22 mouse cellular contexts compared by ENCODE assay signal in the genomic region with DNA sequence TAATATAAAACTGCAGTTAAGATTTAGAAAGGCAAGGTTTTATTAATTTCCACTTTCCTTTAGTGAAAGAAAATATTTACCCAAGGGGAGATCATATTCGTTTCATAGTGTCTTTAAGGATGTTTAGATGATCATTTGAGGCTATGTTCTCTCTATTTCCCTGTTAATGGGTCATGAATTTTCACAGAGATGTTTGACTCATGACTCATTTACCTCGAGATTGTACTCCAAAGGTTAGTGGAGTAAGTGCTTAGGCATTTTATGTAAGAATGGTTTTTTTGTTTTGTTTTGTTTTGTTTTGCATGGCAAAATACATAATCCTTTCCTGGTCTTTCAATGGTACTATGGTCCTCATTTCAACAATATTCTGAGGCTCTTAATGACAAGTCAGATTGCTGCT.
A peak's percentile ranks its signal among the peaks of the same experiment; 100 is the strongest.
DNase-seq lines count a peak whose midpoint lies in the region; ATAC-seq and TF ChIP-seq lines count a peak whose summit lies in the region.
"Had no signal": no experiment of that assay in that cellular context is flagged by ENCODE, and none has a peak within 500 bp of the region (broad histone marks: within the 10 kb centered on the region; RNA-seq: fewer than 3 reads in every experiment).

No protein-coding gene starts in this region.

- H3K27ac ChIP-seq in kidney, adult 2 months (ENCODE audit: insufficient read depth, low read depth, low read length), result no peak overlapping the region
- H3K27ac ChIP-seq in left cerebral cortex, adult 2 months, result no peak overlapping the region
- H3K27ac ChIP-seq: embryonic facial prominence, embryonic 13.5 days; embryonic facial prominence, embryonic 15.5 days; forebrain, embryonic 10.5 days; forebrain, embryonic 12.5 days had no signal

- no peaks in the 10 kb centered on the region for H3K4me1 ChIP-seq in kidney, adult 2 months (ENCODE audit: control insufficient read depth, insufficient read depth, low read length)
- H3K4me1 ChIP-seq: embryonic facial prominence, embryonic 15.5 days; forebrain, embryonic 10.5 days; forebrain, embryonic 12.5 days had no signal

- ATAC-seq in Patski, result peak; percentile 55
- ATAC-seq in frontal cortex, adult (ENCODE audit: low TSS enrichment), result no peak
- ATAC-seq: forebrain, embryonic 14.5 days; forebrain, embryonic 16.5 days had no signal

- in situ Hi-C loops in Patski (cut with MboI; ENCODE audit: low pct_unique_long_range_greater_than_20kb), result loop anchor here (10.0 kb wide), 3 partner anchors 119 to 309 kb away; no protein-coding TSS in a partner anchor

- H3K27me3 ChIP-seq in kidney, adult 2 months (replicated peaks; ENCODE audit: control insufficient read depth, insufficient read depth, low read length), result no peaks in the 10 kb centered on the region
- H3K27me3 ChIP-seq in Patski, result no peaks in the 10 kb centered on the region
- H3K27me3 ChIP-seq: embryonic facial prominence, embryonic 13.5 days; embryonic facial prominence, embryonic 15.5 days; forebrain, embryonic 12.5 days had no signal

- POLR2A ChIA-PET in Patski (lab: Charles Lee), result no interaction called here

- TF ChIP-seq POLR2A in kidney, adult 2 months (IDR thresholded peaks at IDR 0.05; ENCODE audit: low read depth, low read length), result no peak

- TF ChIP-seq CTCF in kidney, adult 2 months (conservative IDR thresholded peaks at IDR 0.05; ENCODE audit: insufficient read depth, insufficient read length, low read depth, low read length), result no peak
- TF ChIP-seq CTCF in Patski (IDR thresholded peaks at IDR 0.05), result no peak
- TF ChIP-seq CTCF in left cerebral cortex, adult 2 months (IDR thresholded peaks at IDR 0.05), result no peak

- no peaks in the 10 kb centered on the region for H3K36me3 ChIP-seq in kidney, adult 2 months (ENCODE audit: control insufficient read depth, insufficient read depth, low read length)
- H3K36me3 ChIP-seq: embryonic facial prominence, embryonic 13.5 days; embryonic facial prominence, embryonic 15.5 days; forebrain, embryonic 10.5 days; forebrain, embryonic 12.5 days had no signal

- intact Hi-C loops in left cerebral cortex, adult 2 months (cut with DNase I), result no loop called here

- CTCF ChIA-PET in Patski (lab: Charles Lee), result no interaction called here

- 23% methylated on average over 2 of the region's 2 CpGs for WGBS in kidney, adult 2 months

- no peak overlapping the region for H3K4me3 ChIP-seq in kidney, adult 2 months (ENCODE audit: insufficient read depth, low read depth, low read length)
- no peak overlapping the region for H3K4me3 ChIP-seq in left cerebral cortex, adult 2 months
- H3K4me3 ChIP-seq: embryonic facial prominence, embryonic 13.5 days; embryonic facial prominence, embryonic 15.5 days; erythroblast, embryonic 14.5 days; forebrain, embryonic 10.5 days; forebrain, embryonic 12.5 days had no signal

- DNase-seq in kidney, adult 2 months, result peak; percentile 19
- no peak for DNase-seq in kidney, postnatal 4 days
- DNase-seq in 3T3-L1 (ENCODE audit: low read depth, low spot score) (peak; percentile 72), Patski (ENCODE audit: low read depth, low spot score) (no peak)
- no peak for DNase-seq in left cerebral cortex, adult 2 months (ENCODE audit: extremely low spot score in 1 of 2, low spot score in 2 of 2)
- DNase-seq: adrenal gland, adult 8-10 months; adrenal gland, postnatal 14 days; adrenal gland, postnatal 36 days; cerebellum, adult 11-12 months; cerebellum, adult 8-10 months; cerebellum, adult 9-11 months; cerebellum, postnatal 14 days; cerebellum, postnatal 36 days; embryo, embryonic 11 days had no signal

Comparison
In these comparisons a context has a peak if more than half of its experiments do, and no peak if none do; other contexts are left out.
1. DNase-seq: peak in kidney, adult 2 months (single experiment) and 3T3-L1 (single experiment); none in kidney, postnatal 4 days (0 of 2), Patski (single experiment) and left cerebral cortex, adult 2 months (0 of 2).